Mouse (Mus musculus) layer of hippocampus, adult 8-10 months (tissue): ENCODE results near the gene Siglec1. TPM values are rescaled to one million over a fixed set of nuclear protein-coding genes. Genes with fewer than 3 reads are reported as not detected.
A peak's percentile ranks its signal among the peaks of the same experiment; 100 is the strongest.
"Not testable (repeated sequence)": the region's sequence is repeated elsewhere in the genome, so short reads cannot be mapped to it uniquely, and the experiment has no call there.

Experiments used
- DNase-seq, 2 experiments: peaks; one replicate each; pipeline ENCODE4 v3.0.0; 2022; ENCODE audit warnings: low spot score in 2 of 2
- total RNA-seq, 4 experiments: library from RNA; stranded (reverse); gene quantifications; 2 replicates each; pipeline ENCODE4 v1.2.4; 2022

Siglec1 gene
- total RNA-seq, 4 experiments from 2014 or later, result 0.39 to 1.5 (median 0.75) TPM

GRCm38 (mm10) chr2:131053851-131054645 is 32.5 kb downstream of the Siglec1 start:
- DNase-seq, result no peak

GRCm38 (mm10) chr2:131052862-131053418 is 33.6 kb downstream of the Siglec1 start:
- DNase-seq, result no peak

- no peak for DNase-seq
Observed at GRCm38 (mm10) chr2:131052043-131052442, 34.5 kb downstream of the Siglec1 start.

GRCm38 (mm10) chr2:131046025-131046424 is 40.5 kb downstream of the Siglec1 start:
- no peak for DNase-seq

GRCm38 (mm10) chr2:131044989-131045720 is 41.4 kb downstream of the Siglec1 start:
- DNase-seq, result no peak

- no peak for DNase-seq
Observed at GRCm38 (mm10) chr2:131044354-131044852, 42.2 kb downstream of the Siglec1 start.

- no peak for DNase-seq
Observed at GRCm38 (mm10) chr2:131042988-131043387, 43.6 kb downstream of the Siglec1 start, which contains the start of gene Gfra4. TSS of gene Gfra4 (minus strand) at chr2:131043088.

- peak; percentile 59 to 79 for DNase-seq
Observed at GRCm38 (mm10) chr2:131040854-131041825, 45.4 kb downstream of the Siglec1 start.

- DNase-seq, result no peak
Observed at GRCm38 (mm10) chr2:131038675-131039074, 47.9 kb downstream of the Siglec1 start.

GRCm38 (mm10) chr2:131038197-131038596 is 48.4 kb downstream of the Siglec1 start:
- DNase-seq, result no peak

- peak; percentile 52 to 63 for DNase-seq
Observed at GRCm38 (mm10) chr2:131037226-131037990, 49.2 kb downstream of the Siglec1 start.

GRCm38 (mm10) chr2:131036757-131037156 is 49.8 kb downstream of the Siglec1 start:
- no peak for DNase-seq

- DNase-seq, result no peak
Observed at GRCm38 (mm10) chr2:131036343-131036742, 50.2 kb downstream of the Siglec1 start.

- not testable (repeated sequence) for DNase-seq
Observed at GRCm38 (mm10) chr2:131031406-131031805, 55.2 kb downstream of the Siglec1 start.

GRCm38 (mm10) chr2:131030998-131031397 is 55.6 kb downstream of the Siglec1 start:
- no peak for DNase-seq

- no peak for DNase-seq
Observed at GRCm38 (mm10) chr2:131030561-131030960, 56.0 kb downstream of the Siglec1 start.

GRCm38 (mm10) chr2:131029065-131029935 is 57.3 kb downstream of the Siglec1 start:
- DNase-seq, result no peak

- DNase-seq, result no peak
Observed at GRCm38 (mm10) chr2:131026941-131027340, 59.6 kb downstream of the Siglec1 start.

GRCm38 (mm10) chr2:131025230-131025629 is 61.3 kb downstream of the Siglec1 start:
- no peak for DNase-seq
